8 mouse cellular contexts compared by ENCODE assay signal in genomic region chr1:119256097-119256473, GRCm38 (mm10).
DNase-seq lines count a peak whose midpoint lies in the region; ATAC-seq and TF ChIP-seq lines count a peak whose summit lies in the region.

No protein-coding gene starts in this region.

- DNase-seq in heart, postnatal 0 days (ENCODE audit: low spot score): no peak
- DNase-seq in heart, postnatal 25 days (ENCODE audit: low spot score): no peak
- DNase-seq in cerebellum, adult 9-11 months: peak; percentile 43
- DNase-seq in lung, postnatal 0 days (ENCODE audit: low spot score): no peak
- no peak for DNase-seq in gastrocnemius, adult 18-20 months (ENCODE audit: low spot score)
- DNase-seq in c-Kit-positive CD71-positive TER-119-positive erythroid progenitor cells, embryonic 14.5 days (ENCODE audit: low spot score): no peak
- no peak for DNase-seq in adrenal gland, postnatal 10 days

- no peak for ATAC-seq in heart, postnatal 0 days (ENCODE audit: insufficient read depth, low read depth)
- ATAC-seq in lung, postnatal 0 days: no peak

- no peak overlapping the region for H3K27ac ChIP-seq in heart, postnatal 0 days (ENCODE audit: low read depth)
- no peak overlapping the region for H3K27ac ChIP-seq in ES-Bruce4 (ENCODE audit: insufficient read depth, low read length)
- H3K27ac ChIP-seq in lung, postnatal 0 days (ENCODE audit: low read length): no peak overlapping the region

- 57% methylated on average over 5 of the region's 5 CpGs for WGBS in heart, postnatal 0 days
- WGBS in lung, postnatal 0 days: 64% methylated on average over 5 of the region's 5 CpGs

- H3K36me3 ChIP-seq in heart, postnatal 0 days (replicated peaks; ENCODE audit: control insufficient read depth, insufficient read depth, low read length): no peaks in the 10 kb centered on the region
- no peaks in the 10 kb centered on the region for H3K36me3 ChIP-seq in ES-Bruce4 (ENCODE audit: control insufficient read depth, insufficient read depth, low read length, poor library complexity, severe bottlenecking)
- H3K36me3 ChIP-seq in lung, postnatal 0 days (ENCODE audit: insufficient read depth, low read length): no peaks in the 10 kb centered on the region

- TF ChIP-seq EP300 in heart, postnatal 0 days (IDR thresholded peaks at IDR 0.05; ENCODE audit: low read depth): no peak
- no peak for TF ChIP-seq EP300 in ES-Bruce4 (IDR thresholded peaks at IDR 0.05; ENCODE audit: insufficient read depth, low read depth, low read length)
- TF ChIP-seq EP300 in lung, postnatal 0 days (IDR thresholded peaks at IDR 0.05): no peak

- H3K9ac ChIP-seq in heart, postnatal 0 days (replicated peaks; ENCODE audit: low read depth, low read length): no peak overlapping the region
- no peak overlapping the region for H3K9ac ChIP-seq in ES-Bruce4 (ENCODE audit: low read depth, poor library complexity, severe bottlenecking)
- no peak overlapping the region for H3K9ac ChIP-seq in lung, postnatal 0 days (replicated peaks; ENCODE audit: low read depth)

- no peaks in the 10 kb centered on the region for H3K27me3 ChIP-seq in heart, postnatal 0 days (ENCODE audit: control insufficient read depth, insufficient read depth, low read length)
- no peaks in the 10 kb centered on the region for H3K27me3 ChIP-seq in ES-Bruce4 (ENCODE audit: control insufficient read depth, insufficient read depth, low read length, poor library complexity, severe bottlenecking)
- no peaks in the 10 kb centered on the region for H3K27me3 ChIP-seq in lung, postnatal 0 days (replicated peaks; ENCODE audit: insufficient read depth, low read length)

- no peak overlapping the region for H3K4me2 ChIP-seq in heart, postnatal 0 days (ENCODE audit: low read depth, low read length)
- no peak overlapping the region for H3K4me2 ChIP-seq in lung, postnatal 0 days (replicated peaks; ENCODE audit: low read depth, low read length)

- TF ChIP-seq POLR2A in ES-Bruce4 (IDR thresholded peaks at IDR 0.05; ENCODE audit: insufficient read depth, low read length): no peak

- TF ChIP-seq CTCF in heart, postnatal 0 days (IDR thresholded peaks at IDR 0.05; ENCODE audit: low read depth): peak; percentile 43; the same call in 1 of the 2 replicates
- peak; percentile 82 for TF ChIP-seq CTCF in ES-Bruce4 (IDR thresholded peaks at IDR 0.05; ENCODE audit: low read depth, low read length)
- peak; percentile 63 for TF ChIP-seq CTCF in lung, postnatal 0 days (IDR thresholded peaks at IDR 0.05)

- H3K4me1 ChIP-seq in heart, postnatal 0 days (ENCODE audit: control insufficient read depth, insufficient read depth): no peaks in the 10 kb centered on the region
- no peaks in the 10 kb centered on the region for H3K4me1 ChIP-seq in ES-Bruce4 (ENCODE audit: control insufficient read depth, insufficient read depth, low read length)
- no peaks in the 10 kb centered on the region for H3K4me1 ChIP-seq in lung, postnatal 0 days (ENCODE audit: insufficient read depth, low read depth, low read length)

- intact Hi-C loops in heart, postnatal 25 days (cut with DNase I): loop anchor here (5.0 to 10.0 kb wide), 2 partner anchors 161 to 166 kb away; partner anchors contain the start of gene Inhbb

- no peak overlapping the region for H3K4me3 ChIP-seq in heart, postnatal 0 days (ENCODE audit: low read depth, low read length)
- no peak overlapping the region for H3K4me3 ChIP-seq in ES-Bruce4 (ENCODE audit: low read depth, low read length)
- no peak overlapping the region for H3K4me3 ChIP-seq in lung, postnatal 0 days (ENCODE audit: low read depth, low read length)

- H3K9me3 ChIP-seq in heart, postnatal 0 days (replicated peaks; ENCODE audit: control insufficient read depth, low read length): no peaks in the 10 kb centered on the region
- no peaks in the 10 kb centered on the region for H3K9me3 ChIP-seq in ES-Bruce4 (replicated peaks; ENCODE audit: control insufficient read depth, insufficient read depth, low read length, poor library complexity, severe bottlenecking)
- no peaks in the 10 kb centered on the region for H3K9me3 ChIP-seq in lung, postnatal 0 days (ENCODE audit: low read length)
